Mouse (Mus musculus) embryo, embryonic 9.5 days (tissue): ENCODE measurements at regions not wholly inside any gene's neighbourhood (a gene's known extent, or its start where the extent isn't known, plus 50 kb on each side); places are given as distances from the start of the nearest gene placed in this dataset.
"Not testable (repeated sequence)": the region's sequence is repeated elsewhere in the genome, so short reads cannot be mapped to it uniquely, and the experiment has no call there.

Experiments used
- DNase-seq: peaks from one replicate; pipeline ENCODE4 v3.0.0-alpha.2; 2017; ENCODE audit errors: extremely low spot score

DNA sequence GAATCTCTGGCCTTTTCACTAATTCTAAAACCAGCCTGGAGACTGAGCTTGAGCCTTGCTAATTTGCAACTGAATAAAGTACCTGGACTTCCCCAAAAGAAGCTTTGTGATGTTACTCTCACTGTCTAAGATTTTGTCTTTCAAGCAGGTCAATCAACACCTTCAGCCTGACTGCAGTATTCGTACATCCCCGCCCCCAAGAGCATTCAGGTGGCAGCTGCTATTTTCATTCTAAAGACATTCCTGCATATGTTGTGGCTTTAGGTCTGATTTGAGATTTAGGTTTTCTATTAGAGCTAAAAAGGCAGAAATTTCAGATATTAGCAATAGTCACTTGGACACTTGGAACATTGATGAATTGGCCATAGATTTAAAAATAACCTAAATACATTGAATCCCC is 1385.4 kb upstream of the 1700008P02Rik start:
- not testable (repeated sequence) for DNase-seq

DNA sequence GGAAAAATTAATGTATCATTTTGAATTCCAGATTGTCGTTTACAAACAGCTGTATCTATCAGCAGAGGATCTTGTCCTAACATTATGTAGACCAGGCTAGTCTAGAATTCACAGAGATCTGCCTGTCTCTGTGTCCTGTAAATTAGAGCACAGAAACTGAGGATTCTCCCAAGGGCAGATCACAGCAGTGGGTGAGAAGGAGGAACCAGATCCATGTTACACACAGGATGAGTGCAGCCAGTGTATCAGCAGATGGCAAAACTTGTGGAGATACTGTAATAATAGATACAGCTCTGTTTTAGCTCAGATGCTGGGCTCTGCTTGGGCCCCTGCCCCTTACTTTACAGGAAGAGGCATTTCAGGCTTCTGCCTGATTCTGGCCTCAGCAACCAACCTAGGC is 1384.0 kb upstream of the 1700008P02Rik start:
- DNase-seq = no peak

DNA sequence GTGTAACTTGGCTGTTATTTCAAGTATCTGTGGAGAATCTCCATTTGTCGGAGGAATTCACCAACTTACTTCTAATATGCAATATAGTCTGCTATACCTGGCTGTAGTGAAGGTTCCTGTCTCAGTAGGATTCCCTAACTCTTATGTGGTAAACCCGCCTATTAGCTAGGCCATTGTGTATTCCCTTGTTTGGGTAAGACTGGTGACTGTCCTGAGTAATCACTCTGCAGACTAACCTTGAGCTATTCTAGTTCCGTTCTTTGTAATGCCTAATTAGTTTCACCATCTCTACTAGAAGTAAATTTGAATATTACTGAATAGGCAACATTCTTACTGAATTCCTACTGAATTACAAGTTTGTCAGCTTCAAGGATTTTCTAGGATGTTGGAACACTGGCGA is 1380.8 kb upstream of the 1700008P02Rik start:
- DNase-seq = no peak

DNA sequence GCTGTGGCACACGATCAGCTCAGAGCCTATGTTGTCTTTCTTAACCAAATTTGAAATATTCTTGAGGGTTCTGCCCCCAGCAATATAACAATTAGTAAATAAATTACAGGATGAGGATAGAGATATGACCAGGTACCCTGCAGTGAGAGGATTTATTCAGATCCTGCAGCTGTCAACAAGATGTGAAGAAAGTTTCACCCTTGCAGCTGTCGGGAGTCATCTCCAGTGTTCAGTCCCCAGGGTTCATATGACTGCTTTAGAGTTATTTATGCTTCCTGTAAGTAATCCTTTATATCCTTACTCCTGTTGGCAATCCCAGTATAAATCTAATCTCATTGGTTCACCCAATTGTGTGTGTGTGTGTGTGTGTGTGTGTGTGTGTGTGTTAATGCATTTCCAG is 1372.1 kb upstream of the 1700008P02Rik start:
- no peak for DNase-seq

DNA sequence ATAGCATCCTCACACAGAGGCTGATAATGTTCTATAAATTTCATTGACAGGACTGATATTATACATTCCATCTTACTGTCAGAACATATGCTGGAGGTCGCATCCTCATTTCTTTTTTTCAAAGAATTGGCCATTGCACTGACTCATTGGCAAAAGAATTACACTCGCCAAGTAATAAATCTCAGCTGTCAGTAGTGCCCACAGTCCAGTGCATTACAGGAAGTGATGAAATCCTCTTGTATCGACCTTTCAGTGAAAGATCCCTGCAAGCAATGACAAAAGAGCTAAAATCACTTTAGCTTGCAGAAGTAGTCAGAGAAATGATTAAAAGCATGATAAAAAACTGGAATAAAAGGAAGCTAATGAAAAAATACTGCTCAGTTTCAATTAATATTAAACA is 1353.0 kb upstream of the 1700008P02Rik start:
- DNase-seq = no peak

DNA sequence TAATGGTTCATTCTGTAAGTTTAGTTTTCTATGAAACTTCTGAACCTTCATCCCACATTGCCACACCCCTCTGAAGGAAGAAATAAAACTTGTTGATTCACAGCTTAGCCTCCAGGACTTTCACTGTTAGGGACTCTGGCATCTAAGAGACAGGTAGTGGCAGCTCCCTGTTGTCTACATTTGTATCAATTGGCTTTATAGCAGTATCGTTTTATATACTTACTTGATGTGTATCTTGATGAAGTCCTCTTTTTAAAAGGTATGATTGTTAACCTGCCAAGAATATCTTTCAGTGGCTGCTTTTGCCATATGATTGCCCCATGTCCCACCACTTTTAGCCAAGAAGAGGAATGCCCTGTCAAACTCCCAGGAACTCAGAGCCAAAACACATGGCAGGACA is 1333.7 kb upstream of the 1700008P02Rik start:
- no peak for DNase-seq

DNA sequence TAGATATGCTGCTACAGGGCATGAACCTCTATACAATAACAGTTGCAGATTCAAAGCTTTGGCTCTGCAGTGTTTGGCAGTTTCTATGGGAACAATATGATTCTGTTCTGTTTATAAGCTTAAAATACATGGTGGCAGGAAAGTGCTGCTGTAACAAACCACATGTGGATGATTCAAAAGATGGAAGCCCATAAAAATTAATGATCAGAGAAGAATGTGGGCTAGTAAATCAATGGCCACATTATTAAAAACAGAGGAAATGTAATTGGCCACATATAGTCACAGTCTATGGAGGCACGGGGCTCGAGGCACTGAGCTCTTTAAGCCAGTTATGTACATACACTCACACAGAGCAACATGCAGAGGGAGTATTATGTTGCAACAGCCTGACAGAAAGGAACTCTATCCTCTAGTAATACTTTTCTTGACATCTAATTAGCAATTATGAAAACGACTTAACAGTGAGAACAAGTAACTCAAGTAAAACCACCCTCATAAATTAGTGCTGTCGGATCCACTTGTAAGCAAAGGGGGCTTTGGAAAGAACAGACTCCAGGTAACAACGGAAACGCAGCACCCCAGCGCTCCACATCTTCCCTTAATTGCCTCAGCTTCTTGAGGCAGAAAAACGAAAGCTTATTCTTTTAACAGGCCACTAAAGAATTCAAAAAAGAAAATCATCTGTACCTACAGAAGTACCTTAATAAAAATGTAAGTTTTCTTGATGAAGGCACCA is 1323.6 kb upstream of the 1700008P02Rik start:
- DNase-seq = no peak
